Mouse (Mus musculus) CH12.LX (cell line): ENCODE measurements around the gene Bmp10. TPM values are rescaled to one million over a fixed set of nuclear protein-coding genes. Genes with fewer than 3 reads are reported as not detected.
A peak's percentile ranks its signal among the peaks of the same experiment; 100 is the strongest.

Experiments used
- DNase-seq: peaks from one replicate; pipeline ENCODE4 v3.0.0-alpha.2; 2013; ENCODE audit errors: extremely low read depth
- H3K27ac ChIP-seq: 2 replicates; pipeline ENCODE4 v1.5.1; 2012; ENCODE audit warnings: low read depth, mild to moderate bottlenecking, control low read depth, moderate library complexity; ENCODE audit not compliant: insufficient read depth
- H3K27me3 ChIP-seq: replicated peaks from 2 replicates; pipeline ENCODE3; 2012; ENCODE audit warnings: inconsistent platforms
- H3K36me3 ChIP-seq, 2 experiments: replicated peaks in 1 of 2; 2 replicates each; pipeline versions ENCODE3 to v1.6.1; 2012; ENCODE audit warnings: inconsistent platforms in 1 of 2, low read length in 1 of 2, mild to moderate bottlenecking in 1 of 2, mixed read lengths in 1 of 2, moderate library complexity in 1 of 2; ENCODE audit not compliant: control insufficient read depth in 1 of 2, insufficient read depth in 1 of 2
- H3K4me1 ChIP-seq, 2 experiments: 2 replicates each; pipeline ENCODE4 v1.6.1; 2012; ENCODE audit warnings: inconsistent platforms in 1 of 2, moderate library complexity in 1 of 2; ENCODE audit not compliant: insufficient read depth in 2 of 2, control insufficient read depth in 1 of 2
- H3K4me2 ChIP-seq: 2 replicates; pipeline ENCODE4 v1.6.1; 2012; ENCODE audit warnings: low read depth, mild to moderate bottlenecking, control low read depth; ENCODE audit not compliant: poor library complexity, insufficient read depth, severe bottlenecking
- H3K4me3 ChIP-seq, 3 experiments: fragments of 150-350 bp in 1 of 3; sonication (generic) in 1 of 3; replicated peaks in 1 of 3; 2 replicates each; pipeline versions ENCODE3 to v1.5.1; 2011 to 2012; ENCODE audit warnings: low read depth in 2 of 3, low read length in 2 of 3, mild to moderate bottlenecking in 2 of 3, moderate library complexity in 2 of 3, control low read depth in 1 of 3, improper control_type of control experiment in 1 of 3, inconsistent platforms in 1 of 3, mixed read lengths in 1 of 3; ENCODE audit not compliant: poor library complexity in 1 of 3
- H3K79me2 ChIP-seq: replicated peaks from 2 replicates; pipeline ENCODE4 v1.6.1; 2012; ENCODE audit warnings: mild to moderate bottlenecking, moderate library complexity; ENCODE audit not compliant: control insufficient read depth, poor library complexity, insufficient read depth, severe bottlenecking; ENCODE audit errors: extremely low read depth
- H3K9ac ChIP-seq: 2 replicates; pipeline ENCODE4 v1.6.1; 2012; ENCODE audit warnings: low read depth, mild to moderate bottlenecking, control low read depth, moderate library complexity; ENCODE audit not compliant: insufficient read depth
- H3K9me3 ChIP-seq: replicated peaks from 2 replicates; pipeline ENCODE3; 2012; ENCODE audit warnings: low read length, inconsistent platforms, mixed read lengths
- BHLHE40 ChIP-seq: IDR thresholded peaks from 2 replicates; pipeline ENCODE4 v1.6.1; 2011; ENCODE audit warnings: mild to moderate bottlenecking, low read depth, low read length, improper control_type of control experiment
- CHD2 ChIP-seq: IDR thresholded peaks from 2 replicates; pipeline ENCODE4 v1.6.1; 2011; ENCODE audit warnings: low read length, improper control_type of control experiment
- CTCF ChIP-seq, 2 experiments: IDR thresholded peaks in 1 of 2; conservative IDR thresholded peaks in 1 of 2; 2 replicates each; pipeline ENCODE4 v1.5.1; 2011 to 2012; ENCODE audit warnings: low read depth in 2 of 2, low read length in 2 of 2, improper control_type of control experiment in 1 of 2, inconsistent platforms in 1 of 2, mild to moderate bottlenecking in 1 of 2, moderate library complexity in 1 of 2
- ETS1 ChIP-seq: conservative IDR thresholded peaks from 2 replicates; pipeline ENCODE4 v1.6.1; 2012; ENCODE audit warnings: low read depth, mild to moderate bottlenecking, inconsistent platforms, low read length, improper control_type of control experiment, moderate library complexity
- JUN ChIP-seq: IDR thresholded peaks from 2 replicates; pipeline ENCODE4 v1.6.1; 2011; ENCODE audit warnings: low read depth, mild to moderate bottlenecking, low read length, improper control_type of control experiment, moderate library complexity; ENCODE audit not compliant: insufficient read depth
- MYC ChIP-seq: IDR thresholded peaks from 2 replicates; pipeline ENCODE4 v1.6.1; 2011; ENCODE audit warnings: low read depth, mild to moderate bottlenecking, improper control_type of control experiment, low read length
- POLR2A ChIP-seq: IDR thresholded peaks from 2 replicates; pipeline ENCODE4 v1.6.1; 2011; ENCODE audit warnings: low read depth, mild to moderate bottlenecking, improper control_type of control experiment, low read length
- RAD21 ChIP-seq: IDR thresholded peaks from 2 replicates; pipeline ENCODE4 v1.6.1; 2011; ENCODE audit warnings: low read depth, mild to moderate bottlenecking, low read length, improper control_type of control experiment, moderate library complexity
- SMC3 ChIP-seq: IDR thresholded peaks from 2 replicates; pipeline ENCODE4 v1.6.1; 2011; ENCODE audit warnings: low read depth, low read length, improper control_type of control experiment
- TCF12 ChIP-seq: IDR thresholded peaks from 2 replicates; pipeline ENCODE4 v1.6.1; 2014; ENCODE audit warnings: low read depth, mild to moderate bottlenecking, inconsistent platforms, low read length, improper control_type of control experiment
- USF1 ChIP-seq: IDR thresholded peaks from 2 replicates; pipeline ENCODE4 v1.6.1; 2014; ENCODE audit warnings: low read depth, mild to moderate bottlenecking, inconsistent platforms, low read length, improper control_type of control experiment
- ZC3H11A ChIP-seq: IDR thresholded peaks from 2 replicates; pipeline ENCODE4 v1.6.1; 2012; ENCODE audit warnings: low read depth, mild to moderate bottlenecking, inconsistent platforms, low read length, improper control_type of control experiment
- ZKSCAN1 ChIP-seq: IDR thresholded peaks from 2 replicates; pipeline ENCODE4 v1.6.1; 2012; ENCODE audit warnings: low read depth, inconsistent platforms, low read length, improper control_type of control experiment, borderline replicate concordance
- ZNF384 ChIP-seq: IDR thresholded peaks from 2 replicates; pipeline ENCODE4 v1.6.1; 2012; ENCODE audit warnings: low read depth, low read length, improper control_type of control experiment, inconsistent platforms
- dilution Hi-C: fragments of 300-500 bp; cut with MboI; formaldehyde crosslinking; loops from 2 replicates; pipeline ENCODE4 v1.14.3; 2020; ENCODE audit warnings: low sequenced_read_pairs; ENCODE audit not compliant: extremely low pct_unique_long_range_greater_than_20kb, extremely low pct_ligation_motif_present
- in situ Hi-C: fragments of 300-500 bp; cut with MboI; formaldehyde crosslinking; loops from 3 replicates; pipeline ENCODE4 v1.14.3; 2019; ENCODE audit warnings: low sequenced_read_pairs, low pct_ligation_motif_present, low pct_unique_long_range_greater_than_20kb, mixed read lengths
- polyA plus RNA-seq: library from polyadenylated mRNA; unstranded; fragments of >175 nt; gene quantifications from 2 replicates; pipeline ENCODE4 v1.2.1, GENCODE M21; 2012; ENCODE audit warnings: low read depth; ENCODE audit not compliant: insufficient read length
- total RNA-seq, 2 experiments: library from RNA; depleted of rRNA; stranded (reverse); fragments of 300-350 nt in 1 of 2; fragments of >200 nt in 1 of 2; gene quantifications; 2 replicates each; pipeline ENCODE4 v1.2.3; 2012 to 2014

Gene Bmp10
- total and polyA plus RNA-seq, 3 experiments, result not detected

DNA sequence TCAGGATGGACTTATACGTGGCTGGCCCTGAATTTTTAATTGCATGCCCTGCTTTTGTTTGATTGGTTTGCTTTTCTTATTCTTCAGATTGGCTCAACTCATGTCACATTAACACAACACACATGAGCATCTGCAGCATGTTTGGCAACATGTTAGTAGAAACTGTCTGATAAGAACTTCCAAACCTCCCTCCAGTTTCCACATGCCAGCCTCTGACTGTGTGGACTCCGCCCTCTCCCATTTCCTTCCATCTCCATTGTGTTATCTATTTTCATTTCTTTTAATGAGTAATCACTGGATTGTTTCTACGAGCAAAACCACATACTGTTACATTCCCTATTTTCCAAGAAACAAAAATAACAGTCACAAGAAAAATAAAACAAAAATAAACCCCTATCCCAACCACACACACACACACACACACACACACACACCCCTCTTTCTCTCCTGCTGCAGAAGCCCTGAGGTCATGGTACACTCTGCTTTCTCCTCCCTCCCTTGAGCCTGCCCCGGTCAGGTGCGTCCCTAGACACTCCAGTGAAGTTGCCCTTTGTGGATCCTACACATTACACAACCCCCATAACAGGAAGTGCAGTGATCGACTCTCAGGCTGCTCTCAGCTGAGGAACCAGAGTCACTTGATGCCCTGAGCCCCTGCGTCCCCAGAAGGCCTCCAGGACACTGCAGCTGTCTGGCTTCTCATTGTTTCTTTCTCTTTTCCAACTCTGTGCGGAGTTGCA lies 35.2 kb upstream of the Bmp10 start:
- H3K27me3 ChIP-seq, result peaks cover 5% of the 10 kb centered on the region
- DNase-seq, result peak; percentile 53
- H3K4me2 ChIP-seq, result peak overlapping the region; percentile 74; the same call in 1 of the 2 replicates
- no peaks in the 10 kb centered on the region for H3K79me2 ChIP-seq
- no peak overlapping the region for H3K9ac ChIP-seq
- no peak overlapping the region for H3K4me3 ChIP-seq
- H3K4me1 ChIP-seq, result peaks cover 14 to 53% of the 10 kb centered on the region in 2 experiments
- TF ChIP-seq POLR2A, result no peak
- TF ChIP-seq CHD2, result 0 out of 2 replicates have a peak, but pooled peaks have one; percentile 5
- TF ChIP-seq ETS1, result peak; percentile 36
- TF ChIP-seq ZKSCAN1, result no peak
- TF ChIP-seq BHLHE40, result peak; percentile 48
- in situ Hi-C loops, result no loop called here
- H3K9me3 ChIP-seq, result no peaks in the 10 kb centered on the region
- no peaks in the 10 kb centered on the region for H3K36me3 ChIP-seq
- dilution Hi-C loops, result no loop called here
- H3K27ac ChIP-seq, result no peak overlapping the region

- no peak overlapping the region for H3K27ac ChIP-seq
- peaks cover 3% of the 10 kb centered on the region for H3K27me3 ChIP-seq
- no peak overlapping the region for H3K9ac ChIP-seq
- H3K9me3 ChIP-seq, result no peaks in the 10 kb centered on the region
- 0 out of 2 replicates have a peak, but pooled peaks have one; percentile 9 for TF ChIP-seq ETS1
- TF ChIP-seq ZC3H11A, result no peak
- peak; percentile 71 for TF ChIP-seq BHLHE40
- dilution Hi-C loops (no loop called here), in situ Hi-C loops (loop anchor here (5.0 kb wide), 2 partner anchors 58 to 278 kb away; partner anchors contain the start of gene Aplf)
- peaks cover 17 to 63% of the 10 kb centered on the region in 2 experiments for H3K4me1 ChIP-seq
- H3K79me2 ChIP-seq, result no peaks in the 10 kb centered on the region
- H3K4me3 ChIP-seq, result peak overlapping the region in 1 of 3 experiments; percentile 29
- H3K36me3 ChIP-seq, result no peaks in the 10 kb centered on the region
- DNase-seq, result peak; percentile 56
- peak overlapping the region; percentile 74 for H3K4me2 ChIP-seq
These were observed 34.0 kb upstream of the Bmp10 start for GRCm38 (mm10) chr6:87394783-87395182.

DNA sequence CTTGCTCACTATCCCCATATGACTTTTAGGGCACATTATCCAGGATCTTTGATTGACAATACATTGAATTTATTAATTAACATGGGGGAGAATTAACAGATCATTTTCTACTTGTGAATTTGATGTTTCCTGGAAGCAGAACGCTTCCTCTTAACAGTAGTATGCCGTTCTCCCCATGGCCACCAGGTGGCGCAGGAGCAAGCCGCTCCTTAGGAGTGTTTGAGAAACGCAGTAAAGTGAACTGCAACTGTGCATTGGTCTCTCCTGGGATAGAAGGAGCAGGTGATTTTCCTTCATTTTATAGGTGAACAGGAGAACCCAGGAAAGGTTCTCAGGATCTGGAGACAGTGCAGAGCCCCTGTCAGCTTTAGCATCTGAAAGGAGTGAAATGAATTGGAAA lies 29.7 kb upstream of the Bmp10 start:
- no peak for TF ChIP-seq USF1
- TF ChIP-seq JUN, result no peak
- peak; percentile 69 for TF ChIP-seq ZC3H11A
- peak; percentile 48 for TF ChIP-seq ZNF384
- peak; percentile 95 to 96 for TF ChIP-seq CTCF (conservative IDR thresholded peaks at IDR 0.05 in 1 of 2, IDR thresholded peaks at IDR 0.05 in 1 of 2; ENCODE audit: low read depth in 2 of 2, low read length in 2 of 2)
- TF ChIP-seq SMC3, result peak; percentile 98
- no peak for TF ChIP-seq MYC
- TF ChIP-seq TCF12, result no peak
- TF ChIP-seq RAD21, result peak; percentile 76
- DNase-seq, result peak; percentile 82
- Histone ChIP-seq H3K4me3 (no peak overlapping the region), H3K4me1 (peaks cover 19 to 52% of the 10 kb centered on the region in 2 experiments), H3K27me3 (no peaks in the 10 kb centered on the region), H3K4me2 (peak overlapping the region; percentile 55), H3K9ac (no peak overlapping the region), H3K36me3 (no peaks in the 10 kb centered on the region), H3K9me3 (peaks cover 2% of the 10 kb centered on the region), H3K79me2 (no peaks in the 10 kb centered on the region), H3K27ac (no peak overlapping the region; the same call in 1 of the 2 replicates)
- dilution Hi-C loops, result no loop called here
- in situ Hi-C loops, result loop anchor here (5.0 kb wide), 2 partner anchors 53 to 273 kb away; partner anchors contain the start of gene Aplf
